Mouse (Mus musculus): ENCODE results near the gene Ndufb5. TPM values are rescaled to one million over a fixed set of nuclear protein-coding genes. Genes with fewer than 3 reads are reported as not detected.
"Not testable (repeated sequence)": the region's sequence is repeated elsewhere in the genome, so short reads cannot be mapped to it uniquely, and the experiment has no call there.

Gene Ndufb5
- polyA plus RNA-seq, 1 experiment from 2014 or later = 339 TPM

DNA sequence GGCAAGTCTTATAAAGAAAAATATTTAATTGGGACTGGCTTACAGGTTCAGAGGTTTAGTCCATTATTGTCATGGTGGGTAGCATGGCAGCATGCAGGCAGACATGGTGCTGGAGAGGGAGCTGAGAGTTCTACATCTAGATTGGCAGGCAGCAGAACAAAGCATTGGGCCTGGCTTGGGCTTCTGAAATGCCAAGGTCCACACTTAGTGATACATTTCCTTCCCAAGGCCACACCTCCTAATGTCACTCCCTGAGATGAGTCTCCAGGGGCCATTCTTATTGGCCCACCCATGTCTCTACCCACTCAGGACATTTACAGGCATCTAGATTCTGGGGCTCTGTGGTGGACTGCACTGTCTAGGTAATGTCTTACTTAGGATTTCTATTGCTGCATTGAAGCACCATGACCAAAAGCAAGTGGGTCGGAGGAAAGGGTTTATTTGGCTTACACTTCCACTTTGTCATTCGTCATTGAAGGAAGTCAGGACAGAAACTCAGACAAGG lies 5.5 kb downstream of the Ndufb5 start:
- H3K9ac ChIP-seq = no peak overlapping the region
- WGBS = 94% methylated on average over 2 of the region's 2 CpGs
- no peaks in the 10 kb centered on the region for H3K27me3 ChIP-seq
- peaks cover 45% of the 10 kb centered on the region for H3K36me3 ChIP-seq
- ATAC-seq (ENCODE audit: low FRiP score) = no peak
- no peak overlapping the region for H3K27ac ChIP-seq
- no peaks in the 10 kb centered on the region for H3K9me3 ChIP-seq
- H3K4me1 ChIP-seq (replicated peaks) = peaks cover 24% of the 10 kb centered on the region
- H3K4me3 ChIP-seq = no peak overlapping the region
- H3K4me2 ChIP-seq = no peak overlapping the region

DNA sequence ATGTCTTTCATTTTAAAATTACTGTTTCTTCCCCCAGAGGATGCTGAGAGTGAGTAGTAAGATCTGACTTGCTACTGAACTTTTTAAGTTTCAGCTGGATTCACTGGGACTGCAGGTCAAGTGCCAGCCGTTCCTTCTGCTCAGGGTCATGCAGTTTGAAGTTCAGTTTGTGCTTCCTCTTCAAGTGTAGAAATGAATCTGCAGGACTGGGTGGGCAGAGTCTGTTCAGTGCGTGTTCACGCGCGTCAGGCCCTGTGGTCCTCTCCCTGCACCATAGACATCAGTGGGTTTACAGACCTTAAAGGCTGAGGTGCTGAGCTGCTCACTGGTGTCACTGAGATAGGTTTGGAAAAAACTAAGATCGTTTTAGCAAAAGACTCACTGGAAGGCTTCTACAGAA lies 8.2 kb downstream of the Ndufb5 start:
- H3K4me3 ChIP-seq = no peak overlapping the region
- 95% methylated on average over 6 of the region's 6 CpGs for WGBS
- H3K4me1 ChIP-seq (replicated peaks) = no peaks in the 10 kb centered on the region
- peaks cover 67% of the 10 kb centered on the region for H3K36me3 ChIP-seq
- no peaks in the 10 kb centered on the region for H3K9me3 ChIP-seq
- H3K4me2 ChIP-seq = no peak overlapping the region
- no peak overlapping the region for H3K27ac ChIP-seq
- no peak for ATAC-seq (ENCODE audit: low FRiP score)
- no peak overlapping the region for H3K9ac ChIP-seq
- H3K27me3 ChIP-seq = no peaks in the 10 kb centered on the region

DNA sequence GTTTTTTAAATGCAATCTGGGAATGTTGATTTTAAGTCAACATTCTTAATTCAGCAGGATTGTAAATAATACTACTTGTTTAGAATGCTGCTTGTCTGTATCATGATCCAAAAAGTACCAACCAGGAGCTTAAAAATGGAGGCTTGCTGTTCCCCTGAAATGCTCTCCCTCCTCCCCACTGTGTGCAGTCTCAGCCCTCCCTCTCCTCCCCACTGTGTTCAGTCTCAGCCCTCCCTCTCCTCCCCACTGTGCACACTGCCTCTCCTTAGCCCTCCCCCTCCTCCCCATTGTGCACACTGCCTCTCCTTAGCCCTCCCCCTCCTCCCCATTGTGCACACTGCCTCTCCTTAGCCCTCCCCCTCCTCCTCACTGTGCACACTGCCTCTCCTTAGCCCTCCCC lies 8.6 kb downstream of the Ndufb5 start:
- H3K4me1 ChIP-seq (replicated peaks); H3K27ac ChIP-seq; H3K9ac ChIP-seq; H3K9me3 ChIP-seq; ATAC-seq (ENCODE audit: low FRiP score); H3K27me3 ChIP-seq; H3K4me3 ChIP-seq; H3K4me2 ChIP-seq: not testable (repeated sequence)
- H3K36me3 ChIP-seq = peaks cover 71% of the 10 kb centered on the region

DNA sequence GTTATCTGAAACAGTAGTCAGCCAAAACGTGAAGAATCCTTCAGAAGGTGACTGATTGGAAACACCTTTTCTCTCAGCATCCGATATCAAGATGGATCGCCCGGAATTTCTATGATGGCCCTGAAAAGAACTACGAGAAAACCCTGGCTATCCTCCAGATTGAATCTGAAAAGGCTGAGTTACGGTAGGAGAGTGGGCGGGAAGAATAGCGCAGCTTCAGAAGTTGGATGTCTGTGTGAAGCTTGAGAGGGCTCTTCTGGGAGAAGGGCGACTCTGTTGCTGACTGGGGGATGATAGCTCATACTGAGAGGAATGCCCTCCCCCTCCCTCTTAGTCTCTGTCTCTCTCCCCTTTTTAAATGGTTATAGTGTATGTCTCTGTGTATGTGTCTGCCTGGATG lies 11.6 kb downstream of the Ndufb5 start:
- no peak overlapping the region for H3K4me2 ChIP-seq
- H3K36me3 ChIP-seq = peaks cover 80% of the 10 kb centered on the region
- H3K9ac ChIP-seq = no peak overlapping the region
- H3K27ac ChIP-seq = no peak overlapping the region
- H3K9me3 ChIP-seq = no peaks in the 10 kb centered on the region
- no peaks in the 10 kb centered on the region for H3K27me3 ChIP-seq
- no peak overlapping the region for H3K4me3 ChIP-seq
- ATAC-seq (ENCODE audit: low FRiP score) = no peak
- no peaks in the 10 kb centered on the region for H3K4me1 ChIP-seq (replicated peaks)
- WGBS = 89% methylated on average over 9 of the region's 9 CpGs

DNA sequence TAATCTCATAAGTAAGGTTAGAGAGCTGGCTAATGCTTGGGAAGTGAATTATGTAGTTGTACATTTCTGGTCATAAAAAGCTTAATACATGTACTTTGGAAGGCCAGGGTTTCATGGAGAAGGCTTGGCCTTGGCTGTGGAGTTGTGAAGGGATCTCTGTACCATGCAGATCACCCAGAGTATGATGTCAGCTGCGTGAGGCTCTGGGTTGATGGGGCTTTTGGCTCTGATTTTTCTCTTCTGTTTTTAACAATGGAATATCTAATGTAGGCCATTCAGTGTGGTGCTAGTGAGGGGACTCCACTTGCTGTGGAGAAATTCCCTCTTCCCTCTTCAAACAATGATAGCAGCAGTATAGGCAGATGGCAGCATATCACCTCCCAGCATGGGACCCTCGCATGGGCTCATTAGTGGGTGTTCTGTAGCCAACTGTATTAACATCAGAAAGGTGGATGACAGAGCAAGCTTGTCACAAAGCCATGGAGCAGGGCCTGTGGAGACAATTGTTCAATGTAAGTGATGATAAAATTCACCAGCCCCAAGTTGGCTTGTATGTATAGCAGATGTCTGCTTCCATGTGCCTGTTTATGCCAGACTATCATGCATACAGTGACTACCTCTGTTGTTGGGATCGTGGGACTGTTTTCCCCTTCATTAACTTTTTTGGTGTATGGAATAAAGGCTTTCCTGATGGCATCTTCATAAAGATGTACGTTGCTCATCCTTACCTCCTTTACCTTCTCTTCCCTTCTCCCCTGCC lies 13.2 kb downstream of the Ndufb5 start:
- Histone ChIP-seq H3K9me3 (no peaks in the 10 kb centered on the region), H3K9ac (no peak overlapping the region), H3K4me1 (replicated peaks) (no peaks in the 10 kb centered on the region), H3K27ac (peak overlapping the region; percentile 12; the same call in 1 of the 2 replicates), H3K27me3 (no peaks in the 10 kb centered on the region), H3K4me3 (no peak overlapping the region), H3K4me2 (no peak overlapping the region), H3K36me3 (peaks cover 80% of the 10 kb centered on the region)
- 85% methylated on average over 4 of the region's 4 CpGs for WGBS
- peak; percentile 75 for ATAC-seq (ENCODE audit: low FRiP score)

DNA sequence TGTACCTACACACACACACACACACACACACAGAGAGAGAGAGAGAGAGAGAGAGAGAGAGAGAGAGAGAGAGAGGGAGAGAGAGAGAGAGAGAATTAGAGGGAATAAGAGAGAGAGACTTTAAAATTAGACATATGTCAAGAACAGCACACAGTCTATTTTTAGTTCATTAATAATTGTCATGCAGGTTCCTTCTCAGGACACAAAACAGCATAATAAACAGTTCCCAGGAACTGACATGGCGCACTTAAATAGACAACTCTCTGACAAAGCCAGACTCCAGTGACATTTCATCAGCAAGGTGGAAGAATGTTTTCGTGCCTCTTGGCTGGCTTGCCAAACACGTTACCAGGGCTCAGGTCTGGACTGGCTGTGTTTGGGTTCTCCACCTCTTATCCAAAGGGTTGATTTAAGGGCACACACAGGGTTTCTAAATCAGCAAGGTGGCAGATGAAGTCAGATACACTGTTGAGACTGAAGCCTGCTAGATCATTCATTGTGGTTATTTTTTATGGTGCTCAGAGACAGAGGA lies 17.7 kb downstream of the Ndufb5 start:
- Histone ChIP-seq H3K27me3 (no peaks in the 10 kb centered on the region), H3K27ac (no peak overlapping the region), H3K4me1 (replicated peaks) (no peaks in the 10 kb centered on the region), H3K9me3 (no peaks in the 10 kb centered on the region), H3K4me3 (no peak overlapping the region), H3K36me3 (peaks cover 50% of the 10 kb centered on the region), H3K9ac (no peak overlapping the region), H3K4me2 (no peak overlapping the region)
- 90% methylated on average over 3 of the region's 3 CpGs for WGBS
- ATAC-seq (ENCODE audit: low FRiP score) = no peak

DNA sequence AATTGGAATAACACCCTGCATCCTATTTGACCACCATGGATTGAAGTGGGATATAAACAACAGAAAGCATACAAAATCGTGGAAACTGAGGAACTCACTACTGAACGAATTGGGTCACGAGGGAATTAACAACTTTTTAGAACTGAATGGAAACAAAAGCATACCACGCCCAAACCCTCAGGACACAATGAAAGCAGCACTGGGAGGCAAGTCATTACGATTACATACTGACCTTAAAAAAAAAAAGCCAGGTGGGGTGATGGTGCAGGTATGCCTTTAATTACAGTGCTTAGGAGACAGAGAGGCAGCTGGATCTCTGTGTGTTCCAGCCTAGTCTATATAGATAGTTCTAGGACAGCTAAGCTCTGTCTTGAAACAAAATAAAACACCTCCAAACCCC lies 22.4 kb downstream of the Ndufb5 start:
- Histone ChIP-seq H3K4me3 (no peak overlapping the region), H3K9ac (no peak overlapping the region), H3K4me1 (replicated peaks) (no peaks in the 10 kb centered on the region), H3K9me3 (no peaks in the 10 kb centered on the region), H3K4me2 (no peak overlapping the region), H3K27me3 (no peaks in the 10 kb centered on the region), H3K36me3 (peaks cover 7% of the 10 kb centered on the region), H3K27ac (no peak overlapping the region)
- WGBS = 78% methylated on average over 5 of the region's 5 CpGs
- no peak for ATAC-seq (ENCODE audit: low FRiP score)

DNA sequence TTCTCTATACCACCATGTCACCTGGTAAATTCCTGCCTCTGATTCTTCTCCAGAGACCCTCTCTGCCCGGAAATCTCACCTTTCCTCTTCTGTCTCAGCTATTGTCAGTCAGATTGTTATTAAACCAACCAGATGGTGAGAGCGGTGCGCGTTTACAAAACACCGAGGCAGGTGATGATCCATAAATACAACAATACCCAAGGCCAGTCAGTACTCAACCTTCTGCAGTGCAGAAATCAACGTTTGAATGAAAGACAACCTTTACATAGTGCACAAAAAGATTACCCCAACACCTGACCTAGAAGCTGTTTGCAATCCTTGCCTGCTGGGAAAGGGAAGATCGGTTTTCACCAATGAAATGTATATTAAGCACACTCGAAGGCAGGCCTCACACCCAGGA lies 26.2 kb downstream of the Ndufb5 start:
- Histone ChIP-seq H3K27me3 (no peaks in the 10 kb centered on the region), H3K9me3 (no peaks in the 10 kb centered on the region), H3K9ac (no peak overlapping the region), H3K4me3 (no peak overlapping the region), H3K36me3 (no peaks in the 10 kb centered on the region), H3K27ac (no peak overlapping the region), H3K4me2 (no peak overlapping the region), H3K4me1 (replicated peaks) (no peaks in the 10 kb centered on the region)
- WGBS = 57% methylated on average over 8 of the region's 8 CpGs
- ATAC-seq (ENCODE audit: low FRiP score) = no peak

DNA sequence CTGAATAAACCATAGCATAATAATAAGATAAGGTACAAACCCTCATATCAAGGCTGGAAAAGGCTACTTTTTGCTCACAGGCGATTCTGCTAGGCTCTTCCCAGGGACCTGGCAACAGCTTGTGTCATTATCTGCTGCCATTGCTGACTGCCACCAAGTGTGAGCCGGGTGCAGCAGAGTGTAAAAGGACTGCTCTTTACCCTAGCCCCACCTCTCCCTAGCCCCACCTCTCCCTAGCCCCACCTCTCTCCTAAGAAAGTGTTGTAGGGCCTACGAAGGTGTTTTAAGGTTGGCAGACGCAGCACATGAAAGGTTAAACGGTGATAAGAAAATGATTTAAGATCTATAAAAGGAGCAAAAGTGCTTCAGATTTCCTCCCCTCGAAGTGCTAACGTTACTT lies 27.1 kb downstream of the Ndufb5 start:
- 55% methylated on average over 7 of the region's 7 CpGs for WGBS
- Histone ChIP-seq H3K36me3 (no peaks in the 10 kb centered on the region), H3K4me1 (replicated peaks) (no peaks in the 10 kb centered on the region), H3K4me3 (no peak overlapping the region), H3K27me3 (no peaks in the 10 kb centered on the region), H3K4me2 (no peak overlapping the region), H3K9me3 (no peaks in the 10 kb centered on the region), H3K9ac (no peak overlapping the region), H3K27ac (no peak overlapping the region)
- ATAC-seq (ENCODE audit: low FRiP score) = no peak

DNA sequence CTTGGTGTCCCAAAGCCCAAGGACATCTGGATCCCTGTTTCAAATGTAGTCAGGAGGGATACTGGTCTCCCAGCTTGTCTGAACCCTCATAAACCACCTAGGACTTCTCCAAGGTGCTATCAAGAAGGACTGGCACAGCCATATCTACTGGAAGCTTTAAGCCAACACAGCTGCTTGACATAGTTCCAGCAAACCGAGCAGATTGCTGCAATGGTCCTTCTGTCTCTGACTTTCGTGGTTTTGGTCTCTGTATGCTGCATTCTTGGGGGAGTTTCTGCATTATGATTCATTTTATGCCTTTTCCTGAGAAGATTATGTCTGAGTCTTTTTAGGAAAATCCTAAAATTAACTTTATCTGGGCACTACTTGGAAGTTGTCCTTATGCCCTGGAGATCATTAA lies 34.0 kb downstream of the Ndufb5 start:
- H3K27ac ChIP-seq = no peak overlapping the region
- H3K4me2 ChIP-seq = no peak overlapping the region
- no peak overlapping the region for H3K9ac ChIP-seq
- H3K27me3 ChIP-seq = no peaks in the 10 kb centered on the region
- WGBS = 81% methylated on average over 2 of the region's 2 CpGs
- ATAC-seq (ENCODE audit: low FRiP score) = no peak
- no peak overlapping the region for H3K4me3 ChIP-seq
- no peaks in the 10 kb centered on the region for H3K36me3 ChIP-seq
- no peaks in the 10 kb centered on the region for H3K4me1 ChIP-seq (replicated peaks)
- no peaks in the 10 kb centered on the region for H3K9me3 ChIP-seq

Other genes with a start within 250 kb of the Ndufb5 start
- gene Kcnmb3, start 244.8 kb upstream of the Ndufb5 start, polyA plus RNA-seq (2015; fragmentation: Nextera tagmentation; extraction: Ambion mirVana) = 0.26 TPM in 1 of 2 replicates, not detected in the other
- gene Zfp639, start 226.7 kb upstream of the Ndufb5 start, polyA plus RNA-seq (2015; fragmentation: Nextera tagmentation; extraction: Ambion mirVana) = 37.4 and 37.6 TPM in 2 replicates
- gene Mfn1, start 207.5 kb upstream of the Ndufb5 start, polyA plus RNA-seq (2015; fragmentation: Nextera tagmentation; extraction: Ambion mirVana) = 39.2 and 43.7 TPM in 2 replicates
- gene Gnb4, start 120.4 kb upstream of the Ndufb5 start, polyA plus RNA-seq (2015; fragmentation: Nextera tagmentation; extraction: Ambion mirVana) = 79.5 and 80.8 TPM in 2 replicates
- 104 and 105 TPM in 2 replicates for gene Actl6a, start 30.7 kb upstream of the Ndufb5 start, polyA plus RNA-seq (2015; fragmentation: Nextera tagmentation; extraction: Ambion mirVana)
- gene Mrpl47, start 615 bp downstream of the Ndufb5 start, polyA plus RNA-seq (2015; fragmentation: Nextera tagmentation; extraction: Ambion mirVana) = 35.6 and 36.5 TPM in 2 replicates
- 11.7 and 12.1 TPM in 2 replicates for gene Usp13, start 80.6 kb downstream of the Ndufb5 start, polyA plus RNA-seq (2015; fragmentation: Nextera tagmentation; extraction: Ambion mirVana)